Mouse (Mus musculus) layer of hippocampus, postnatal 14 days (tissue): ENCODE data around the gene Kcnh4. TPM values are rescaled to one million over a fixed set of nuclear protein-coding genes. Genes with fewer than 3 reads are reported as not detected.

Source experiments
- DNase-seq, 2 experiments: peaks; one replicate each; pipeline ENCODE4 v3.0.0; 2021 to 2022; ENCODE audit warnings: low spot score in 2 of 2, mixed read lengths in 1 of 2
- total RNA-seq, 2 experiments: library from RNA; stranded (reverse); gene quantifications; 2 replicates each; pipeline ENCODE4 v1.2.3; 2021

Gene Kcnh4
- total RNA-seq, 2 experiments from 2014 or later, result 1.0 to 1.3 TPM

DNA sequence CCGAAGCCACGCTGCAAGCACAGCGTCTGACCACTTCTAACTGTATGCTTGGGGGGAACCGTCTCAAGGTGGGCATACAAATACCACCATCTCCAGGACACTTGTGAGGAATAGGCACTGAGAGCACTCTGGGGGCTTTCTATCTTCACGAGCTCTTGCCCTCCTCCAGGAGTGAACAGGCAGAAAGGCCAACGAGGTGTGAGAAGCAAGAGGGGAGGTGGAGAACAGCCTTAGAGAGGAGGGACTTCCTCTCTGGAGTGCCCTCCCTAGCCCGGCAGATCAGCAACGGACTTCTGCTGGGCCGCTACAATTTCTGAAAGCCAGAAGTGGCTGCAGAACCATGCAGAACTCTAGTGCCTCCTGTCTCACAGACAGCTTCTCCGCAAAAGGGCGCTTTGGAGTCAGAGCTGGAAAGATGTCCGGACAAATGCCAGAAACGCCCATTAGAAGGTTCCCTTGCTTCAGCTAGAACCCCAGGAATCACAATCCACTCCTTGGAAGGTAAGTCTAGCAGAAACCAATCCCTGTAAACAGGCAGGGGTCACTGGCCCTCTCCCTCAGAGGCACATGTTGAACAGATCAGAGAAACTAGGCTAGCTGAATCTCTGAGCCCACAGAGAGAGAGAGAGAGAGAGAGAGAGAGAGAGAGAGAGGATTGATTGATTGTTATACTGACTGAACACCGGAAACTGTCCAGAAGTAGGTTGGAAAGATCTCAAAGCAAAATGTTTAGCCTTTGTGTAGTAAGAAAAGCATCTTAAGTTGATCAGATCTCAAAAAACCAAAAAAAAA is 23.6 kb downstream of the Kcnh4 start:
- no peak for DNase-seq

DNA sequence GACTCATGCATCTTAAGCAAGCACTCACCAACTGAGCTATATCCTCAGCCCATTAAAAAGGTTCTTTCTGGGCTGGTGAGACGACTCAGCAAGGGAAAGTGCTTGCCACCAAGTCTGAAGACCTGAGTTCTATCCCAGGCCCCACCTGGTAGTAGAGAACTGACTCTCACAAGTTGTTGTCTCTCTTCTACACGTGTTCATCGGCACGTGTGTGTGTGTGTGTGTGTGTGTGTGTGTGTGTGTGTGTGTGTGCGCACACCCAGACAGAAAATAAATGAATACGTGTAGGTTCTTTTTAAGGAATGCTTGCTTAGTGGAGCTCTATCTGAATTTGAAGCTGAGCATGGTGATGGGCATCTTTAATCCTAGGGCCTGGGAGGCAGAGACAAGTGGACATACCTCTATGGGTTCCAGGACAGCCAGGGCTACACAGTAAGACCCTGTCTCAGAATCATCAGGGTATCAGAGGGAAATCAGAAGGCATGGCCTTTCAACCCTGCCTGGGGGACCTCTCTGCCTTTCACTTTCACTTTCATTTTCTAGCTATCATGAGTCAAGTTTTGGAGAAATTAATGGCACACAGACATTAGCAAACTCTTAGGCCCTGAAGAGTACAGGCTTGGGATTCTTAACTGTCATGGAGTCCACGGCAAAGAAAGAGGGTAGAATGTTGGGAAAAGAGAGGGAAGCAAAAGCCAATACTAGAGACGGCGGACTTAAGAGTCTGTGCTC is 24.4 kb downstream of the Kcnh4 start:
- DNase-seq, result no peak

DNA sequence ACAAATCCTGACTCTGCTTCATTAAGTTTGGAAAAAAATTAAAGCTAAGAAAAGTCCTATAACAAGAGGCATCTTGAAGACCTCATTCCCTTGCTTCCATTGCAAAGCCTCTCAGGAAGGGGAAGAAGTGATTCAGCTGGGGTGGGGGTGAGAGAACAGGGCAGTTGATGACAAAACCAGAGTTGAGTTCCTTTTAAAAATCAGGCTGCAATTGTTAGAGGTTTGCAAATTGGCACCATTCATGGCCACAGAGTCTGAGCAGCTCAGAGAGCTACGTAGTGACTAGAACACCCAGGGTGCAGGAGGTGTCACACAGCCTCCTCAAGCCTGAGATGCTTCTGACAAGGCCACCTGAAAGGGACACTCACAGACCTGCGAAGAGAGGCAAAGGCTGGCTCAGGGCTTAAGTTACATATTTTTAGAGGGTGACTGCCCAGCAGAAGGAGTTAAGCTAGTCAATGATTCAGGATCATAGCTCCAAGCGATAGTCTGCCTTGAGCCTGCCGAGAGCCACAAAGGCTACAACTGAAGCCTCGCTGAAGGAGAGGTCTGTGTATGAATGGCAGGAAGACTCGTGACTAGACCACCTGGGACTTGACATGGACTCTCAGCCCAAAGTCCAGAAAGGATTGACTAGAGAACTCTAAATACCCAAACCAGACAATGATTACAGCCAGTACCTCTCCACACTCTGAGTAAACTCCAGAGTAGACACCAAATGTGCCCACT is 29.1 kb downstream of the Kcnh4 start:
- DNase-seq, result no peak

DNA sequence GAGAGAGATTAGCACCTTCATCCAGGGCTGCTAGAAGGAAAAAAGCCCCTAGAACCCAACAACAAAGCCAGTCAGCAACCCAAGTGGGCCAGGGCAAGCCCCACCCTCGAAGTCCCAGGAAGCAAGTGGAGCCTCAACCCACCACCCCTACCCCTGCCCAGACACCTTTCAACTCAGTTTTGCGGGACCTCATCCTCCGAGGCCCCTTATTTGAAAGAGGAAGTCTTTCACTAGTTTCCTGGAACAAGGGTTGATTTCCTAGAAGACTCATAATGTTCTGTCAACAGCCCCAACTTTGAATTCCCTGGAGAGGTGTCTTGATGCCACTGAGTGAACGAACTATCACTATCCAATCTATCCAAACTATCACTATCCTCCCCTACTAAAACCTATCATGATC is 29.8 kb downstream of the Kcnh4 start:
- no peak for DNase-seq

DNA sequence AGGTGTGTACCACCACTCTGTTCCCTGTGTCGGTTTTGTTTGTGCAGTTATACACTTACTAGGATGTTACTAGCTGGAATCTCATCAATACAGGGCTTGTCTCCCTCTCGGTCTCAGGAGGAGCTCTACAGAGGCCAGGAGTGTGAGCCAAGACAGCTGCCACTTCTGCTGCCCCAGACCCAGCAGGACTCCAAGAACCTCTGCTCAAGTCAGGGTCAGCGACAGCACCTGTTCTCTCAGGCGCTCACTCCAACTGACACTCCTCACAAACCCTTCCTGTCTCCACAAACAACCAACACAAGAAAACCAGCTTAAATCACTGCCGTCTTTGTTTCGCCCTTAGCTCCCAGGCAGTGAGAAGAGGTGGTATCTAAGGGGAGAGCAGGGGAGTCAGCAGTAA is 31.1 kb downstream of the Kcnh4 start:
- no peak for DNase-seq

DNA sequence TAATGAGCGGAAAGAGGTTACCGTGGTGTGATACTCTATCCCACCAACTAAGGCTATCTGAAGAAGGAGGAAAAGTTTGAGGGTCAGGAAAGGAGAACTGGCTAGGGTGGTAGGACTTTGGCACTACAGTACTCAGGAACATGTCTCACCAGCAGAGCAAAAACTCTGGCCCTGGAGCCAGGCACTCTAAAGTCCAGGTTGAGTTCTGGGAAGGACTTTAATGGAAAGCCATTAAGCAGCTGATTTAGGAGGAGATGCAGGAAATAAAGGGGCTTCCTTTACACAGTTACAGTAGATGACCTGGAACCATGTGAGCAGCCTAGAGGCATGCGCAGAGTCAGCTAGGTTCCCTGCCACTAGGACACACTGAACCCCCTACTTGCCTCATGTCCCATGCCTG is 32.5 kb downstream of the Kcnh4 start:
- no peak for DNase-seq

DNA sequence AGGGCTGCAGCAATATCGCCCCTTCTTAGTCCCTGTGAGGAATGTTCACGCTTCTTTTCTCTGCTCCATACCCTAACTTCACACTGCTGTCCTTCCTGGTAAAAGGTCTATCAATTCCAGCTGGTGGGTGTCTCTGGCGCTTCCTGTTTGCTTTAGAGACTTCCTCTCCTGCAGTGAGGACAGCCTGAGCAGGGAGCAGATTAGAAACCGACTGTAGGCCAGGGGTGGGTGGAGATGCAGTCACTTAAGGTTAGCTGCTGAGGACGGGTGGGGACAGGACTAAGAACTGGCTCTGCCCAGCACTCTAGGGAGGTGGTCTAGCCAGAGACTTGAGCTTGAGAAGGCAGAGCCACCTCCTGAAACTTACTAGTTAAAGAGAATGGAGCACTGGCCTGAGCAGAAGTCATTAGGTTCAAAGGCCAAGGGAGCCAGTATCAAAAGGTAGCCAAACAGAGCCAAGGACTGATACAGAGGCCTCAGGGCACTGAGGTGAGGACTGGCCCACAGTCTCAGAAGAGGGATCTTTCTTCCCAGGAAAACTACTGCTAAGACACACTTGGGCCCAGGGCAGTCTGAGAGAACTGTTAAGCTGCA is 34.7 kb downstream of the Kcnh4 start:
- no peak for DNase-seq

DNA sequence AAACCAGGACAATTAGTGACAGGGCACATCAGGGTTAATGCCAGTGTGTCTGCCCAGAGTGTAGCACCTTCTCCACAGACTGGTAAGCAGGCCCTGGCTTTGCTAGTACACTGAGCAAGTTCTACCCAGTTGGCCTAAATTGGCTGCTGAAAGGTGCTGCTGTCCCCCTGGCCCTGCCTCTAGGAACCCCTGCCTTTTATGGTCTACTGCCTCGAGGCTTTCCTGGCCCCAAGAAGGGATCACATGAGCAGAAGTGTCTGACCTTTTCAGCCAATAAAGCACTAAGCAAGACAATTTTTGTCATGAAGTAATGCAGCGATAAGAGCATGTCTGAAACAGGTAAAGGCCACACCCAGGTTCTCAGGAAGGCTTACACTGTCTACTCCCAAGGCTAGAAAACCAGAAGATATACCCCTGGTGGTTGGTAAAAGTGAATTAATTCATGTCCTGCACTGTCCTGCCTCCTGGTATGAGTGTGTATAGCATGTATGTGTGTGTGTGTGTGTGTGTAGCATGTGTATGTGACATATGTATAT is 37.2 kb downstream of the Kcnh4 start:
- no peak for DNase-seq

DNA sequence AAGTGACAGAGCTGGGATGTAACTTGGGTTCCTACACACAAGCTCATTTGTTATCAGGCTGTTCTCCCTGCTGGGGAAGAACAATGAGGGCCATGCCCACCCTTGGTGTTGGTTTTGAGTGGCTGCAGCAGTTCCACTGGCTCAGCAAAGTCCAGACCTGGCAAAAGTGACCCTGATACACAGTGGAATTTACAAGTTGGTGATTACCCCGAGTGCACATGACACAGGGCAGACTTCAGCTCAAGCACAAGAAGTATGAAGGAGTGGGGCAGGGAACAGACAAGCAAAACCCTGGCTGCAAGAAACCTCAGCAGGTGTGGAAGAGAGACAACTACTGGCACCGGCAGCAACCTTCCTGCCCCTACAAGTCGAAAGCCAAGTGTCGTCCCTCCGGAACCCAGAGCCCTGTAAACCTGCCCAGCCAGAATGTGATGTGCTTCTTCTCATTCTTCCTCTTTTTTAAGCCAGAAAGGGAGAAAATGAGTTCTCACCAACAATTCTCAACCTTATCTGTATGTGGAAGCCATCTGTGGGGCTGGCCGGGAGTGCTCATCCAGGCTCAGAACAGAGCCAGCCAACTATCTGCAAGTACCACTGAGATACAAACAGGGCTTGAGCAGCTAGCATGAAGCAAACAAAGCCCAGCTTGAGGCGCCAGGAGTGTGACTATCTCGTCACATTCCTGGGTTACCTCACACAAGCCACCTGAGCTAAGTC is 37.8 kb downstream of the Kcnh4 start:
- no peak for DNase-seq

DNA sequence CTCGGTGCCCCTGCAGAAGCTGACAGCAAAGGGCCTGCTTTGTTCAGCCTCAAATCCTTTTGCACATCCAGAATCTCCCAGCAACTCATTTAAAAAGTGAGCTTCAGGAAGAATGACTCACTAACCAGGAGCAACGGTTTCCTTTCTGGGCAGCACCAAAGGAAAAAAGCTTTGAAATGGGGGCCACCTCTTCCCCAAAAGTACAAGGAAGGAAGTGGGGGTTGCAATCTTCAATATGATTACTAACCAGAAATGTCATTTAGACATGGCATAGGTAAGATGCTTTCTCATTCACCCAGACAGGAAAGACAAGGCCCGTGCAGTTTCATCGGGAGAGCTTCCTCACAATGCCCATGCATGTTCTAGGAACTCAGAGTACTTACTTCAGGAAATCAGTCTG is 38.5 kb downstream of the Kcnh4 start:
- DNase-seq, result no peak

DNA sequence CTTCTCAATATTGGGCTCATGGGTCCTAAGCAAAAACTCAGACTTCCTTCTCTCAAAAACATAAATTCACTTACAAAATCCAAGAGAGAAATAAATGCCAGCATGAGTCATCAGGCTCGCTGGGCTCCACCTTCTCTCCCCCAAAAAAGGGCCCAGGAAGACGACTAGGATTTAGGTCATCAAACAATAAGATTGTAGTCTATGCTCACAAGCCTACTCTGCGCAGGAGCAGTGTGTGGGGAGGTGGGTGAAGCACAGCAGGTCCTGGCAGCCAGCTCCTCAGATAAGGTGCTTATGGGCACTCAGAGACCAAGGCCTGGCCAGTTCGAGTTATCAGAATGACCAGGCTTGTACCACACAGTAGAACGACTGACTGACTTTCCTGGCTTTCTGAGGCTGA is 39.4 kb downstream of the Kcnh4 start:
- DNase-seq, result no peak

DNA sequence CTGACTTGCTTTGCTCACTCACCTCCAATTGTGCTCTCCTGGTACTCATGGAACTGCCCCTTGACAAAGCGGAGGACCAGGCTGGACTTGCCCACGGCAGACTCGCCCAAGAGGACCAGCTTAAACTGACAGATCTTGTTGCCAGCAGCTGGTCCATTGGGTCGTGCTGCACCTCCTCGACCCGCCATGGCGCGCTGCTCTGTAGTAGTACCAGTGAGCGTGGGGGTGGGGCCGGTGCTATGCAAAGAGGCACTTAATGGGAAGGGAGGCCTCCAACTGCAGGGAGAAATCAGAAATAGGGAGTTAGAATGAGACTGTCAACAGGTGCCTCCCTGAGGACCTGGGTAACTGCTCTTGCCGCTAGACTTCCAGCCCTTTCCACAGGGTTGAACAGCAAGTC is 39.8 kb downstream of the Kcnh4 start:
- DNase-seq, result no peak

DNA sequence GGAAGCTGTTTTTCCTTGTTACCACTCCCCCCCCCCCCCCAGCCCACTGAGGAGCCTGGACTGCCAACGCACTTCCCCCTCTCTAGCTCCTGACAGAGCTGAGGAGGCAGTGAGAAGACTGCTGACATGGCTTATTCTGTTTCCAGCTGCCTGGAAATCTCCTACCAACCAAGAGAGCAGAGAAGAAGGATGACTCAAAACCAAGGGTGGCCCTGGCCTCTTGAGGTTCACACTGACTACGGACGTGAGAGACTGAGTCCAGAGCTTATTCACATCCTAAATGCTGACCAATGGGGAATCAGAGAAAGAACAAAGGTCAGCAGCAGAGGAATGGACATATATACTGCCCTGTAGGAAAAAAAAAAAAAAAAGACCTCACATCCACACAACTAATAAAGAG is 40.4 kb downstream of the Kcnh4 start:
- no peak for DNase-seq

DNA sequence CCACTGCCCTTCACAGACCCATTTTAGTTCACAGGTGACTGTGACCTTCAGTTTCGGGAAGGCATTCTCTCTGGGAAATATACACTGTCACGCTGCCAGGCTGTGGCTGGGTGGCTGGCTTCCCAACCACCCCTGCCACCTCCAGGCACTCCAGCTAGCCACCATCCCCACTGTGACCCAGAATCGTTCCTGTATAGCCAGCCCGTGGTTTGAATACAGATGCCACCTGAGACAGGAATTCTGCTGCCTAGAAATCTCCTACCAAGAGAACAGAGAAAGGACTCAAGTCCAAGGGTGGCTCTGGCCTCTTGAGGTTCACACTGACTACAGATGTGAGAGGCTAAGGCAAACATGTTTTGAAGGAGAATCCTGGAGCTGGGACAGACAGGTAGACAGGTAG is 40.9 kb downstream of the Kcnh4 start:
- no peak for DNase-seq

DNA sequence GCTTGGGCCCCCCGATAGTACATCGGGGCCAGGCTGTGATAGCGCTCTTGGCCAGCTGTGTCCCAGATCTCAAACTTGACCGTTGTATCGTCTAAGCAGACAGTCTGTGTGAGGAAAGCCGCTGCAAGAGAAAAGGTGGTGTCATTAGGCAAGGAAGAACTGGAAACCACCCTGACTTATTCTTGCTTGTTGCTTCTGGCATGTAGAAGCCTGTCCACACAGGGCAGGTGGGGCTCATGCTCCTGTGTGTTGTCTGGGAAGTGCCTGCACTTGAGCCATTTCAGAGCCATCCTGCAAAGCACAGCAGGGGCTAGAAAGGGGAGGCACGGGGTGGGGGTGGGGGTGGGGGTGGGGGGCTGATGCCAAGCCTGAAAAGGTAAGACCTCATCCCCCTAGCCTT is 41.3 kb downstream of the Kcnh4 start:
- DNase-seq, result no peak

DNA sequence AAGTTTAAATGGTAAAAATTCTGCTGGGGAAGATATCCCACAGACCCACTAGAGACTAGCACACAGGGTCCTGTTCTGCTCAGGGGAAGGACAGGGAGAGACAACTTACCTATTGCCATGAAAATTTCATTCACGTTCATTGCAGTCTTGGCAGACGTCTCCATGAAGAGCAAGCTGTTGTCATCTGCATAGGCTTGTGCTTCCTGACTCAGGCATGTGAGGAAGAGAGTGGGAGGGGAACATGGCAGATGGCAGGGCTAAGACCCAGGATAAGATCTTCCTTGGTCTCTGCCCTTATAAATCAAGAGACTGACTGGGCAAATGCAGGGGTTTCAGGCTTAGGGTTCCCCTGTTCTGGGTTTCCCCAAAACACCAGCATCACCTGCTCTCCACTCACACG is 43.1 kb downstream of the Kcnh4 start:
- DNase-seq, result no peak

DNA sequence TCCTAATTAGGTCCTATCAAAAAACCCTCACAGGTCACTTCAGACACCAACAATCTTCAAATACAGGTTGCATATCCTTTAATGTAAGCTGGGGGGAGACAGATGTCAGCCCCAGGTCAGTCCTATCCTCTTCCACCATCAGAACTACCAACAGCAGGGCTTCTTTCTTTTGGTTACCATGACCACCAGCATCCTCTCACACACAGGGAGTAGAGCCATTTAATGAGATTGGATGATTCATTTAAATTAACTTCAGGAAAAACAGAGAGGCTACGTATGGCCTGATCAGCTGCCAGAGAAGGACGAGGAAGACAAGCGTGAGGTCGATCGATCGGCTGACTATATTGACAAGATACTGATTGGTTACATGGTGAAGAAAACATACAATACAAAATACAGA is 44.8 kb downstream of the Kcnh4 start:
- no peak for DNase-seq

DNA sequence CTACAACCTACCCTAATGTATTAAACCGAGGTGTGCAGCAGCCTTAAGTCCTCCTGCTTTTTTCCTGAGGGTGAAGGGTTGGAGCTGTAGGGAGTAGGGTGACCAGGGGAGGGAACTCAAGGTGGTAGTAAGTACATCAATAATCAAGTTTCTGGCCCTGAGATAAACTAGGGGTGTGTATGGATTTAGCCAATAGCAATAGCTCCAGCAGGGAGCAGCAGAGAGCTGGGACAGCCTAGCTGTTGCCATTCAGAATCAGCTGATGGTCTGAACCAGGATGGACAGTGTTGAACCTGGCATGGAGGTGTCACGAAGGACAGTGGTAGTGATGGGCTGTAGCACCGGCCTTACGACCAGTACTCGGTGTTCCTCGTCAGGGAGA is 45.2 kb downstream of the Kcnh4 start:
- peak; percentile 77 to 87 for DNase-seq

DNA sequence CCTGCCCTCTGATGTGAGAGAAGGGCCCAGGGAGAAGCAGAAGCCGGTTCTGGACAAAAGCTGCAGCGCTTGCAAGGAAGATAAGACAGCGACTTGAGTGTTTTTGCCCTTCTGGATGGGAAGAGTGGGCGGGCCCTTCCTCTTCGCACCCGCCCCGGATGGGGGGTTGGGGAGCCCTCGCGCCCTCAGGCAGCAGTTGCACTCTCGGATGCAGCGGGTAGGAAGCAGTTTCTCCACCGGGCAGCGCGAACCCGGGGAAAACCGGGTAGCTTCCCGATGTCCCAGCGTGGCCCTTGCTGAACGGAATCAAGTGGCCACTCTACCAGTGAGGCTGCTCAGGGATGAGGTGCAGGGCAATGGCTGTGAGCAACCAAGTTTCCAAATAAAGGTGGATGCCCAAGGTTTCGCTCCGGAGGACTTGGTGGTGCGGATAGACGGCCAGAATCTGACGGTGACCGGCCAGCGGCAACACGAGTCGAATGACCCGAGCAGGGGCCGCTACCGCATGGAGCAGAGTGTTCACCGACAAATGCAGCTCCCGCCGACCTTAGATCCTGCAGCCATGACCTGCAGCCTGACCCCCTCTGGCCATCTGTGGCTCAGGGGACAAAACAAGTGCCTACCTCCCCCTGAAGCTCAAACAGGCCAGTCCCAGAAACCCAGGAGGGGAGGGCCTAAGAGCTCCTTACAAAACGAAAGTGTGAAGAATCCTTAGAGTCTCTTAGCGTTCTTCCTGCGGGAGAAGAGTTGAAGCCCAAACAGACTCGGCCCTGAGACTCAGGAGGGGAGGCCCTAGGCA is 45.8 kb downstream of the Kcnh4 start, which contains the start of gene Hspb9:
Gene Hspb9, plus strand, starts transcription at position 116 of the 799 bp plus-strand sequence.
- no peak for DNase-seq

DNA sequence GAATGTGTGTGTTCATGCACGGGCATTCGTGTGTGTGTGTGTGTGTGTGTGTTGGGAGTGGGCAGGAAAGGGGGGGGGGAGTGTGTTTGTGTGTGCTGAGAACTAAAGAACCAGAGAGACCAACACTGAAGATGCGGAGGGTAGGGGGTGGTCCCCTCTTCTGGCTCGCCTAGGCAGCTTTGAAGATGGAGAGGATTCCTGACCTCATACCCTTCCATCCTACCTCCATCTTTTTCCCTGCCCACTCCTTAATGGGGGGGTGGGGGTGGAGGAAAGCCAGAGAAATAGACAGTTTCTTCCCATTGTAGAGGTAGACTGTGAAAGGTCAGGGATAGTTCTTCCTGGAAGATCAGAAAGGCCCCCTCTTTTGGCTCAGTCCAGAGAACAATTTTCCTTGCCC is 46.6 kb downstream of the Kcnh4 start:
- no peak for DNase-seq
